Mouse (Mus musculus) Patski (cell line): ENCODE results near the gene Epm2aip1. TPM values are rescaled to one million over a fixed set of nuclear protein-coding genes. Genes with fewer than 3 reads are reported as not detected.

ENCODE experiments used
- ATAC-seq: fragments of 100-300 bp; one replicate; pipeline ENCODE4 v1.8.0; 2021
- CTCF ChIA-PET: fragments of 350-600 bp; sonication (Branson Sonifier 250); formaldehyde crosslinking; loops from one replicate; lab custom pipeline; 2022; ENCODE audit warnings: inconsistent platforms; lab: Charles Lee
- POLR2A ChIA-PET: fragments of 350-600 bp; sonication (Branson Sonifier 250); formaldehyde crosslinking; loops from one replicate; lab custom pipeline; 2022; ENCODE audit warnings: antibody characterized with exemption, inconsistent platforms; lab: Charles Lee
- DNase-seq: peaks from one replicate; pipeline ENCODE4 v3.0.0-alpha.2; 2011; ENCODE audit warnings: low read depth, low spot score
- H3K27me3 ChIP-seq: fragments of 371-371 bp; one replicate; pipeline ENCODE4 v1.5.1; 2021
- CTCF ChIP-seq: fragments of 100-300 bp; IDR thresholded peaks from one replicate; pipeline ENCODE4 v1.5.1; 2021
- in situ Hi-C: fragments of 300-500 bp; cut with MboI; formaldehyde crosslinking; loops from 3 replicates; pipeline ENCODE4 v1.11.1; 2018; ENCODE audit warnings: low pct_unique_long_range_greater_than_20kb, mixed read lengths
- polyA plus RNA-seq: library from polyadenylated mRNA; unstranded; gene quantifications from one replicate; pipeline ENCODE4 v1.2.3, GENCODE M21; 2021

Gene Epm2aip1
- polyA plus RNA-seq, 1 experiment from 2014 or later, result 28.7 TPM

DNA sequence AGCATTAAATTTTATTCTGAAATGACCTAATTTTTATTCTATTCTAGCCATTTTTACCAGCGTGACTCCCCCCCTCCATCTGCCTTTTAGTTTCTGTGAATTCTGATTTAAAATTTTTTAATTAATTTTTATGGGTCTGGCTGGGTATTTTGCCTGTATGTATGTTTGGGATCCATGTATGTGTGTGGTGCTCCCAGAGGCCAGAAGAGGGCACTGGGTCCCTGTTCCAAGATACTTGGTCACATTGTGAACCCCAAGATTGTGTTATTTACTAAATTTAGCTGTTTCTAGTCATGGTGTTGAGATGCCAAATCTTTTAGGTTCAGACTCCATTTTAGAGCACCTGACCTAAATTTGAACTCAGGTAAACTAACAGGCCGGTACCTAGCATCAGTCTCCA is 14.7 kb downstream of the Epm2aip1 start:
- ATAC-seq (no peak), DNase-seq (no peak)
- ChIA-PET CTCF (interaction anchor here (1.4 kb wide), 1 partner anchor 189 kb away, joined by 3 read pairs; no protein-coding TSS in a partner anchor), POLR2A (no interaction called here)
- peak; percentile 52 for TF ChIP-seq CTCF
- no peaks in the 10 kb centered on the region for H3K27me3 ChIP-seq
- in situ Hi-C loops, result no loop called here

DNA sequence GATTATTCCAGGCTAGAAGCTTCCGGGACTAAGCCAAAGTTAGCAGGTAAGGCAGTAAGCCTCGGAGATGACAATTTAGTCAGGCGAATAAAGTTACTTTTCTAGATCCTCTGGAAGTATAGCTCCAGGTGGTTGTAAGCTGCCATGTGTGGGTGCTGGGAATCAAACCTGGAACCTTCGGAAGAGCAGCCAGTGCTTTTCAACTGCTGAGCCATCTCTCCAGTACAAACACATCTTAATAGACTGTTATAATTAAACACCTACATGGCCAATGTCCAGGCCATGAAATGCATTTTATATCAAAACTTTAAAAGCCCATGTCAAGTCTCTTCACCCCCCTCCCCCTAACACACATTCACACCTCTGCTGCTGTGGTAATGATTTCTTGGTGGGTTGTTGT is 16.2 kb downstream of the Epm2aip1 start:
- no peak for DNase-seq
- ChIA-PET CTCF (interaction anchor here (1.4 to 4.7 kb wide), 3 partner anchors 15 to 188 kb away, joined by 3 to 65 read pairs (median 11); no protein-coding TSS in a partner anchor), POLR2A (interaction anchor here (0.6 kb wide), 1 partner anchor 9 kb away, joined by 3 read pairs; no protein-coding TSS in a partner anchor)
- in situ Hi-C loops, result no loop called here
- TF ChIP-seq CTCF, result no peak
- no peaks in the 10 kb centered on the region for H3K27me3 ChIP-seq
- no peak for ATAC-seq

DNA sequence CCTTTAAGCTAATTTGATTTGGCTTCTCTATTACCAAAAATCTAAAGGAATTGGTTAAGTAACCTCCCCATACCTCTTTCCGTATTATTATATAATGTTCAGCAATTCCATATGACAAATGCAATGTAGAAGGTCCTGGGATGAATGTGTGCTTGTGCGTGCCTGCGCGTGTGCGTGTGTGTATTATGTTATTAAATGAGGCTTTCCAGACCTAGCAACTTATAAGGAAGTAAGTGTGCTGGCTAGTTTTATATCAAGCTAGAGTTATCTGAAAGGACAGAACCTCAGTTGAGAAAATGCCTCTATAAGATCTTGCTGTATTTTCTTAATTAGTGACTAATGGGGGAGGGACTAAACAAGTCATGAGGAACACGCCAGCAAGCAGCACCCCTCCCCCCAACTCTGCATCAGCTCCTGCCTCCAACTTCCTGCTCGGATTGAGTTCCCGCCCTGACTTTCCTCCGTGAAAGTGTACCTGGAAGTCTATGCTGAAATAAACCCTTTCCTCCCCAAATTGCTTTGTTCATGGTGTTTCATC is 17.6 kb downstream of the Epm2aip1 start:
- CTCF ChIA-PET, result interaction anchor here (0.9 to 4.7 kb wide), 33 partner anchors 8 to 292 kb away, joined by 3 to 65 read pairs (median 6); no protein-coding TSS in a partner anchor
- no peaks in the 10 kb centered on the region for H3K27me3 ChIP-seq
- ATAC-seq, result peak; percentile 15
- no peak for DNase-seq
- in situ Hi-C loops, result no loop called here
- POLR2A ChIA-PET, result interaction anchor here (0.6 to 0.9 kb wide), 3 partner anchors 22 to 1197 kb away, joined by 3 to 8 read pairs (median 5); partner anchors contain the start of gene Trank1
- no peak for TF ChIP-seq CTCF

DNA sequence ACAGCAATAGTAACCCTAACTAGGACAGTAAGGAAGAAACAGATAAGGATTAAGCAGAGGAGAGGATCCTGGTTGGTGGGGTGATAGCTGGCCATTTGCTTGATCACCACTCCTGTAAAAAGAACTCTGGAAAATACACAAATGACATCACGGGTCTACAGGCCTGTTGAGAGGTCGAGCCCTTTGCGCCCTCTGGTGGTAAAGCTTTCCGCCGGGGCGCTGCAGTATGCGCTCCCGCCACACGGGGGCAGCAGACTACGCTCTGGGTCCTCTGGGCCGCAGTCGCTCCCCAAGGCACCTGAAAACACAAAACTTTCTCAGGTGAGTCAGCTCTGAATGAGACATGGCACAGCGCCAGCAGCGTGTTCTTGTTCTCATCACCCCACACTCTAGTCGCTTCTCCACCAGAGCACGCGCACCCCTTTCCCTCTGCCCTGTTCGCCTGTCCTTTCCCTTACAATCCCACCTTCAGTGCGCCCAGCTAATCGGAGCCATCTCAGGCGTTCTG is 18.2 kb downstream of the Epm2aip1 start:
- CTCF ChIA-PET, result interaction anchor here (0.9 to 4.7 kb wide), 34 partner anchors 8 to 293 kb away, joined by 3 to 65 read pairs (median 6); no protein-coding TSS in a partner anchor
- H3K27me3 ChIP-seq, result no peaks in the 10 kb centered on the region
- TF ChIP-seq CTCF, result peak; percentile 100
- ATAC-seq (peak; percentile 48), DNase-seq (no peak)
- POLR2A ChIA-PET, result interaction anchor here (0.6 to 0.9 kb wide), 2 partner anchors 21 to 470 kb away, joined by 3 to 5 read pairs; partner anchors contain the start of gene Trank1
- in situ Hi-C loops, result no loop called here

DNA sequence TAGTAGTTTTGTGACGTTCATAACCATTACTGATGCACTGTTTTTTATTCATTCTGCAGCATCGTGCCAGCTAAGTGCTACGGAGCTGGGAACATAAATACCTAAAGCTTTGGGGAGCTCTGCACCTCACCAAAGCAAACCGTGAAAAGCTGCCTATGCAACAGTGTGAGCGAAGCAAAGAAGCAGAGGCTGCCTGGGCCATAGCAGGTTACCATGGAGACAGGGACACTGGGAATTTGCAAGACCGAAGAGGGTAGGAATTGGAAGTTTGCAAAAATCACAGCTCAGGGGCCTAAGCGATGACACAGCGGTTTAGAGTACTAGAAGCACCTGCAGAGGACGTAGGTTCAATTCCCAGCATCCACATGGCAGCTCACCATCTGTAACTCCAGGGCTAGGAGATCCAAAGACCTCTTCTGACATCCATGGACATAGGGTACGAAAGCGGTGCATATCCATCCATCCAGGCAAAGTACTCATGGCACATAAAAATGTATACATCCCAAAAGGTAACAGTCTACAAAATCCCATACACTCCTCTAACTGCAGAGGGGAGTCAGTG is 18.9 kb downstream of the Epm2aip1 start:
- DNase-seq (no peak), ATAC-seq (no peak)
- no peak for TF ChIP-seq CTCF
- in situ Hi-C loops, result no loop called here
- no peaks in the 10 kb centered on the region for H3K27me3 ChIP-seq
- POLR2A ChIA-PET, result interaction anchor here (1.2 kb wide), 1 partner anchor 10 kb away, joined by 3 read pairs; no protein-coding TSS in a partner anchor
- CTCF ChIA-PET, result interaction anchor here (0.9 to 4.7 kb wide), 27 partner anchors 7 to 294 kb away, joined by 3 to 65 read pairs (median 6); no protein-coding TSS in a partner anchor

DNA sequence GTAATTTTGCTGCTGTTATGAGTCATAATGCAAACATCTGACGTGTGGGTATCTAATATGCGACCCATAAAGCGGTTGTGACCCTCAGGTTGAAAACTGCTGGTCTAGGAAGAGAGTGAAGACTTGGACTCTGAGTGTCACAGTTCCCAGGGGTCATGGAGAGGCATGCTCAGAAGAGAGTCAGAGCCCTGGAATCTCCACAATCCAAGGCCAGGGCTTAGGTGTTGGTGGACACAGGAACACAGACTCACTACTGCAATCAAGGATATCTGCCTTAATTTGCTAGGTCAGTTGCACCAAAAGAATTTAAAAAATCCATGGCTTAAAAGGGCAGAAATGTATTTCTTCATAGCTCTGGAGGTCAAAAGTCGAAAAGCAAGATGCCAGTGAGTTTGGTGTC is 21.5 kb downstream of the Epm2aip1 start:
- in situ Hi-C loops, result no loop called here
- ChIA-PET POLR2A (no interaction called here), CTCF (interaction anchor here (1.0 to 1.2 kb wide), 2 partner anchors 11 to 13 kb away, joined by 3 read pairs; no protein-coding TSS in a partner anchor)
- no peak for TF ChIP-seq CTCF
- no peak for DNase-seq
- ATAC-seq, result peak; percentile 62
- H3K27me3 ChIP-seq, result no peaks in the 10 kb centered on the region

DNA sequence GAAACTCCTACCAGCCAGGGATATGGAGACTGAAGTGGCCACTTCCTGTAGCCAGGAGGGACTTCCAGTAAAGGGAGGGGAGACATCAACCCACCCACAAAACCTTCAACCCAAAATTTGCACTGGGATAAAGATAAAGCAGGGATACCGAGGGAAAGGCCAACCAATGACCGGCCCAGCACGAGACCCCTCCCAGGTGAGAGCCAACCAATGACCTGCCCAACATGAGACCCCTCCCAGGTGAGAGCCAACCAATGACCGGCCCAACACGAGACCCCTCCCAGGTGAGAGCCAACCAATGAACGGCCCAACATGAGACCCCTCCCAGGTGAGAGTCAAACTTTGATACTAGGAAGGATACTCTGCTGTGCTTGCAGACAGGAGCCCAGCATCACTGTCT is 23.2 kb downstream of the Epm2aip1 start:
- no peak for TF ChIP-seq CTCF
- DNase-seq, result no peak
- H3K27me3 ChIP-seq, result no peaks in the 10 kb centered on the region
- no peak for ATAC-seq
- POLR2A ChIA-PET, result no interaction called here
- in situ Hi-C loops, result no loop called here
- CTCF ChIA-PET, result no interaction called here

DNA sequence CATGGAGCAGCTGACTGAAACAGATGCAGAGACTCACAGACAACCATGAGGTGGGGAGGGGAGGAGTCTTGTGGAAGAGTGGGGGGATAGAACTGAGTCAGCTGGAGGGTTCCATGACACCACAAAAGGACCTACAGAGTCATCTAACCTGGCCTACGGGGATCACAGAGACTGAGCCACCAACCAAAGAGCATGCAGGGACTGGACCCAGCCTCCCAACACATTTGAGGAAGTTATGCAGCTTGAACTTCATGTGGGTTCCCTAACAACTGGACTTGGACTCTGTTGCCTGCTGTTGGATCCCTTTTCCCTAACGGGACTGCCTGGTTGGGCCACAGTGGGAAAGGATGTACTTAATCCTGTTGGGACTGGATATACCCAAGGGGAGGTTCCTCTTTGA is 23.6 kb downstream of the Epm2aip1 start:
- no peak for DNase-seq
- in situ Hi-C loops, result no loop called here

DNA sequence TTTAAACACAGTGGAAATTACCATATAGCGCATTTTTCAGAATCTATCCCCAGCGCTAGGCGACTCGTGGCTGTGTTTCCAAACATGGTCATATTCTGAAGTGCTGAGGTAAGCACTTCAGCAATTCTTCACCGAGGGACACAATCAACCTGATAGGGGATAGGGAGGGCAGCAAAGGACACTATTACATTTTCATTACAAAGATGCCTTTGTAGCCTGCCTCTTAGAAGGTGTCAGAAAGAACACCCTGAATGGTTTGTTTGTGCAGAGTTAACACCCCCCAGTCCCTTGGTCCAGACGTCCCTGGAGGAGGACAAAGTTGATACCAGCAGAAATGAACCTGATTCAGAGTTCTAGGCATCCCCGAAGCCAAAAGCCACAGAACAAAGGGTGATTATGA is 24.7 kb downstream of the Epm2aip1 start:
- CTCF ChIA-PET, result no interaction called here
- POLR2A ChIA-PET, result no interaction called here
- in situ Hi-C loops, result no loop called here
- DNase-seq (no peak), ATAC-seq (no peak)
- no peak for TF ChIP-seq CTCF
- H3K27me3 ChIP-seq, result no peaks in the 10 kb centered on the region

More for the DNA sequence above, 23.6 kb downstream of the Epm2aip1 start:
- CTCF ChIA-PET, result no interaction called here
- no peak for TF ChIP-seq CTCF
- no peak for ATAC-seq
- POLR2A ChIA-PET, result no interaction called here
- H3K27me3 ChIP-seq, result no peaks in the 10 kb centered on the region

DNA sequence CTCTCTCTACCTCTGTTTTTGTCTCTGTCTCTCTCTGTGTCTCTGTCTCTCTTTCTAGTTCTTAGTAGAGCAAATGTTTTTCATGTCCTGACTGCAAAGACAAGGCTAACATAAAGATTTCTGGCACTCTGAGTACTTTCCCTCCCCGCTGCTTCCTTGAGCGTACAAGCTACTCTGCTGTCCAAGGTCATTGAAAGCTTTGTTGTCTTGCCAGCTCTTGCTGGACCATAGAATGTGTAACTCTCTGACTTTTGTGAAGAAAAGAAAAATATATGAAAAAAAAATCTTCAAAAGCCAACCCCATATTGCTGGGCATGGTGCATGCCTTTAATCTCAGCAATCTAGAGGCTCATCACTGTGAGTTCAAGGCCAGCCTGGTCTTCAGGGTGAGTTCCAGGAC is 26.9 kb downstream of the Epm2aip1 start:
- in situ Hi-C loops, result no loop called here
- no peaks in the 10 kb centered on the region for H3K27me3 ChIP-seq
- no peak for TF ChIP-seq CTCF
- POLR2A ChIA-PET, result no interaction called here
- DNase-seq (no peak), ATAC-seq (no peak)
- CTCF ChIA-PET, result interaction anchor here (1.2 to 2.0 kb wide), 4 partner anchors 8 to 17 kb away, joined by 3 to 7 read pairs (median 4); no protein-coding TSS in a partner anchor
